Mouse (Mus musculus) T-cell, adult 2 months (primary cell): ENCODE measurements around the gene Elmo1.

ENCODE experiments used
- DNase-seq: peaks from one replicate; pipeline ENCODE4 v3.0.0; 2022; ENCODE audit warnings: low spot score

Gene Elmo1

DNA sequence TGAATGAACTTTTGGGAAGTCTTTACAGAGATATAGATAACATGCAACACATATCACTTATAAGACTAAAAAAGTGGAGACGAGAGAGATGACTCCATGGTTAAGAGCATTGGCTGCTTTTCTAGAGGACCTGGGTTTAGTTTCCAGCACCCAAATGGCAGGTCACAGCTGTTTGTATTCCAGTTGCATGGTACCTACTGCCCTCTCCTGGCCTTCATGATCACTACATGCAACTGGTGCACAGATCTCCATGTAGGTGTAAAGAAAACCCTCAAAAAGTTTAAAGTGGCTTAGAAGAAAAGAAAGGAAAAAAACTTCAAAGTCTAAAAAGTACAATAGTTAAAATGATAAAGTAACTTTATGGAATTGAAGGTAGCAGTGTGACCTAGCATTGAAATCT lies 172.8 kb downstream of the Elmo1 start:
- no peak for DNase-seq

DNA sequence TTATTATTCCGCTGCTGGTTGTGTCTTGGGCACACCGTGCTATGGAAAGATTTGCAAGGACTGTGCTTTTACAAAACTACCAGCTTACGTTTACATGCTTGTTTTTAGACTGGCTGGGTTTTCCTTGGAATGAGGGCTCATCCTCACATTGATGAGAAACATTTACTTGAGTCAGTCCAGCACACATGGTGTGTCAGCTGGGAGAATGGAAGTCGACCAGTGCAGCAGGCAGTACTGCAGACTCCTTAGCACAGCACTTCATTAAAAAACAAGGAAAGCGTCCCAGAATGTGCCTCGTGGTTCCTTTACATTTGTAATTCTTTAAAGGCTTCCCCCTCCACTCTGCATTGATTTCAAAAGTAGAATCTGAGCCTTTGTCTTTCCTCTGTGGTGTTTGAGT lies 179.8 kb downstream of the Elmo1 start:
- DNase-seq = no peak

DNA sequence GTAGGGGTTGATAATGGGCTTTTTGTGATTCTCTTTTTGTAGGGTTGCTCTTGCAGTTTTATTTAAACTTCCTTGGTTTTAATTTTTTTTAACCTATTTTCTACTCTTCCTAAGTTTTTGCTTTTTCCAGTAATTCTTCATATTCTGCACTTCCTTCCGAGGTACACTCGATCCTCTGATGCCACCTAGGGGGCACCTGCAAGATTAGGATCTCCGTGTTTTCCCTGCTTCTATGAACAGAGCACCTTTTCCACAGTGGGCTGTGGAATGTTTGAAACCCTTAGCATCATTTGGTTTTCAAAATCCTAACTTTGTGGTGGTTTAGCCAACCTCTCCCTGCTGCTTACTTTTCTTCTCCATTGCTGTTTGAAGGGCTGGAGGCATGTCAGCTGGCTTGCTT lies 181.4 kb downstream of the Elmo1 start:
- no peak for DNase-seq

DNA sequence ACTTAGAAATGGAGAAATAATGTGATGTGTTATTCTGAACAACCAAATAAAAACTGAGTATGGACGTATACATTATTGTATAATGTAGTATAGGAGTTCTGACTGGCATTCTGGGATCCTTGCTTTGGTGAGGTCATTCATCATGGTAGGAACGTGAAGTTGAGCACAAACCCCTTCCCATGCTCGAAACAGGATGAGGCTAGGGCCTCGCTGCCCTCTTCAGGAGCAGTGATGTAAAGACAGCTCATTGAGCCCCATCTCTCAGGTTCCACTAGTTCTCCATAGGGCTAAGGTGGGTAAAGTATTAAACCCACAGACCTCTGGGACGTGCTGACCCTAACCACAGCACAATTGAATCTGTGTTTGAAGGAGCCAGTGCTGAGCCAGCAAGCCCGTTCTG lies 182.2 kb downstream of the Elmo1 start:
- DNase-seq = no peak

DNA sequence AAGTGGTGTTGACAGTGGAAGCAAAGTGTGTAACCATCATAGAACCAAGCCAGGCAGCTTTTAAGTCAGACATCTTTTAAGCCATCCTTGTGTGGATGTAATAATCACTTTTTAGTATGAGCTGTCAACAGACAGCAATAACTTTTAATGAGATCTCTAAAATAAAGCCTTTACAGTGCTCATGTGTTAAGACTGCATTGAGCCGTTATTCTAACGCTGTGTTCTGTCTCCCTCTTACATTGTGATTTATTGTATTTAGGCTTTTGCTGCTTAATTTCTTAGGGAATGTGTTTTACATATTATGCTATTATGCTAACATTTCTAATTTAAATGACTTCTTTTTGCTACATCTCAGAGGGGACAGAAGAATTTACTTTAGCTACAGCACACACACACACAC lies 189.5 kb downstream of the Elmo1 start:
- no peak for DNase-seq

DNA sequence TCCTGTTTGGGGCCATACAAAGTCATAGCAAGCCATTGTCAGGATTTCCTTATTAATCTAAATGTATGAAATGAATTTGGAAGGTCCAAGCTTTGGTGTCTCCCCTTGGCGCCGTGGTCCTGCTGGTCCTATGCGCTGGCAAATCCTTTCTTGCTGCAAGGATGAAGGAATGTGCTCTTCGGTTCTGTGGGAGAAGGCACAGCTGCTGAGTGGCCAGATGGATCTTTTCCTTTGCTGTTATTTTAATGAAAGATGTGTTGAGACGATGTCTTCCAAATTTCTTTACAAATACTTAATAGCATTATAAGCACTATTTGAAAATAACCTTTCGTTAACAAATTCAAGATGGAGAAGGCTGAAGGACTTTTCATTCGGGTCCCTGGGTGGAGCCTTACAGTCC lies 193.5 kb downstream of the Elmo1 start:
- no peak for DNase-seq

DNA sequence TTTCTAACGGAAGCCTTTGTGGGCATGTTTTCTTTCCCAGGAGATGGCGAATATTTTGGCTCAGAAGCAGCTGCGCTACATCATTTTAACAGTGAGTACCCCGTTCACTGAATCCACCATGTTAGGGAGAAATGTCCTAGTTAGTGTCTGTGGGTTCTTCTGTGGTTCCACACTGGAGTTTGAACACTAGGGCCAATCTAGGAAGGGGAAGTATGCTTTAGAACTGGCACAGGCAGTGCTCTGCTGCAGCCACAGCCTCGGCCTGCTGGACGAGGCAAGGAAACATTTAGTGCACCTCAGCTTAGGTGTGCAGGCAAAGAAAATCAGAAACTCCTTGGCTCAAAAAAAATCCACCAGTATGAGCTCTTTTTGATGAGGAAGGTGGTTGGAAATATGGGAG lies 196.3 kb downstream of the Elmo1 start:
- no peak for DNase-seq

DNA sequence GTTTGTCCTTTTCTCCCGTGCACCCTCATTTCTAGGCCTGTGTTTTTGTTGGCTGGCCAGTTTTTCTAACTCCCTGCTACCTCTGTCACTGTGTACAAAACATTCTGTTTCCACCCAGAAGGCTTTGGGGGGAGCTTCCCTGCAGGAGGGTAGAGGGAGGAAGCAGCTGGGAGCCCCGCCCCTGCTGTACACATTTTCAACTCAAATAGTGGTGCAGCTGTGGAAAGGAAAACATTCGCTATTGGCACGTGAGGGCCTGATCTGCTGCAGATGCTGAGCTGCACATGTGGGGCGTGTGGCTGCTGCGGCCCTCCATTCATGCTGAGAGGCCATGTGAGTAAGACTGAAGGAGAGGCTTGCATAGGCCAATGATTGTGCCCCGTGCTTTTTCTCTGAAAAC lies 198.0 kb downstream of the Elmo1 start:
- no peak for DNase-seq

DNA sequence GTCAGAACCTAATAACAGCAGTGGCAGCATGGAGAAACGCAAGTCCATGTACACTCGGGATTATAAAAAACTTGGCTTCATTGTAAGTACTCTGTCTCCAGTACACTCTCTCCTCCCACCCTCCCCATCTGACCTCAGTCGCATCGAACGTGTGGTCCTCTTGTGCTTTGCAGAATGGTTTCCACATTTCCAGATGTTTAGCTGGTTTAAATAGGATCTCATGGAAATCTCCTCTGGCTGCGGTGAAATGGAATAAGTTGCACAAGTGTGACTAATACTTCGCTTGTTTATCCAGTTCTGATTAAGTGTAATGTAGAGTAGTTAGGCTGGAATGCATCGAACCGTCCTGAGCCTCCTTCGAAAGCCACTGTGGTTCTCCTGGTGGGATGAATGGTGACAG lies 200.0 kb downstream of the Elmo1 start:
- no peak for DNase-seq

DNA sequence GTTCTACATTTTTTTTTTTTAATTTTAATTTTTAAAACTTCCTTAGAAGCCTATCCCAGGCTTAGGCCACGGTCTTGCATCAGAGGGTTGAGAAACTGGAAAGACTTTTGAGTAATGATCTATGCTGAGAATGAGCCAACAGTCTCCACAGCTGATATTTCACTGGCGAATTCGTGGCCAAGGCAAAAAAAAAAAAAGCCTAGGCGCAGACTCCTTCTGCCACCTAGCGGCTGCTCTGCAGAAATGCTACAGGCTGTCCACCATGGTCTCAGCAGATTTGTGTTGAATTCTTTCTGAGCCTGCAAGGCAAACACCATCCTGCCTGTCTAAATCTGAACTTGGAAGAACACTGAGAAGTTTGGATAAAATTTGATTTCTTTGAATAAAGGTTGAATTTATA lies 202.0 kb downstream of the Elmo1 start:
- peak; percentile 28 for DNase-seq

DNA sequence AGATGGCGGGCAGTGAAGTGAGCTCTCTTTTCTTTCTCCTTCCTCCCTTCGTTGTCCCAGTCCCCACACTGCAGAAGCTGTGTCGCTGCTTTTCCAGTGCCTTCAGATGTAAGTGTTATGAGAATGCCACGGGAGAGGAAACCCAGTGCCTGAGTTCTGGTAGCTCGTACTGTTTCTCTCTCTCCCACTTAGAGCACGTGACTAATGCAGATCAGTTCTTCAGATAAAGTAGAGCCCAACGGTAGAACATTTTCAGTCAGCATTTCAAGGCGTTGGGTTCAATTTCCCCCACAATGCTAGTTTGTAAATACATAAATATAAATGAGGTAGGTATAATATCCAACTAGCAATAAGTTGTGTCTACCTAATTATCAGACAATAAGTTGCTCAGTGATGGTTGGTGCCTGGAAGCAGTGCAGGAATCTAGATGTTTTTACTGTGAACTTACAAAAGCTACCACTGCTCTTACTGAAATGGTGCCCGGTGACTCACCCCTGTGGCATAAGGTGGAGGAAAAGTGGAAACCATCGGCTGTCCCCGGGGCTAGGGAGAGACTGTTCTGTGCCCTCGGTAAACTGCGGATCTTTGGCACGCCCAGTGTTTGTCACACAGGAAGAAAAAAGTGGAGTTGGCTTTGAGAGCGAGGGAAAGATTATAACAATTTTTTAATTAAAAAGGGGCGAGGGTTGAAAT lies 205.0 kb downstream of the Elmo1 start:
- DNase-seq = no peak

DNA sequence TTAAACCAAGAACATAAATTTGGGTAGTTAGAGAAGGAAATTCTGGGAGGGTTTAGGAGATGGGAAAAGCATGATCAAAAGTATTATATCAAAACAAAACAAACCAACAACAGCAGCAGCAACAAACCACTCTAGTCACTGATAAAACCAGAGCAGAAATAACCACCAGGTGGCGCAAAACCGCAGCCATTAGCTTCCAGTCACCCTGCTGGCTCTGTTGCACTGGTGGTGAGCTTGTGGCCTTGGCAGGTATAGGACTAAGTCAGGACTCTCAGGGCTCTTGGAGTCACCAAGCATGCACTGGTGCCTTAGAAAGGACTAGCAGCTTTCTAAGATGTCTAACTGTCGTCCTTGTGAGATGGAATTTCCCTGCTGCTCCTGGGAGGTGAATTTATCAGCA lies 207.4 kb downstream of the Elmo1 start:
- peak; percentile 11 for DNase-seq

DNA sequence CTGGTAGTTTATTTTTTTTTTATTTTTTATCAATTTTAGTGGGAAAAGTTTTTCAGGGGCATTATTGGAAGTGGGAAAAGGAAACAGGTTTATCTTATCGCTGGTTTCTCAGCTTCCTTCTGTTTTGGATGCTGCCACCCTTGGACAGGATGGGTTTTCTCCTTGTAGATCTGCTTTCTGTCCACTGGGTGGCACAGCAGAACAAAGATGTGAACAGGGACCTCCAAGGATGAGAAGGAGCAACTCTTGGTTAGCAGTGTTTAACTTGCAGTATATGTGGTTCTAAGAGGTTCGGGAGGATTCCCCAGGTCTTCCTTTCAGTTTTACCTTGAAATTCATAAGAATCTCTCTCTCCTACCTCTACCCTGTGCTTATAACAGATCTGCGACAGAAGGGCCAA lies 209.0 kb downstream of the Elmo1 start:
- no peak for DNase-seq

DNA sequence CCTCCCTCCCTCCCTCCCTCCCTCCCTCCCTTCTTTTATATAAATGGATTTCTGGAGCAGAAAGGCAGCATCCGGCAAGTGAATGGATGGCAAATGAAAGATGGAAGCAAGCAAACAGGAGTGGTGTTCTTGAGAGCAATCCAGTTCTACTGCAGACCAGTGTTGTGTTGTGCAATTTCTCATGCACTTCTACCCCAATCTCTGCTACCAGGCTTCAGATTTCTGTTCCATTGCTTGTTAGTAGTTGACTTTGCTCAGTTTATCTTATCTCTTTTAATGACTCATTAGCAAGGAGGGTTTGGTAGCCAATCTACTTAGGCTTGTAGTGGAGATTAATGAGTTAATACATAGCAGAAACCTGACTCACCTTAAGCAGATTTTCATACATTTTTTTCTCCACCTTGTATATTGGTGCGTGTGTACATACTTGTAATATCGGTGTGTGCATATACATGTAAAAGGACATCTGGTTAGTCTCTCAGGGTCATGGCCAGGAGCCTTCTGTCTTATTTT lies 209.7 kb downstream of the Elmo1 start:
- no peak for DNase-seq

DNA sequence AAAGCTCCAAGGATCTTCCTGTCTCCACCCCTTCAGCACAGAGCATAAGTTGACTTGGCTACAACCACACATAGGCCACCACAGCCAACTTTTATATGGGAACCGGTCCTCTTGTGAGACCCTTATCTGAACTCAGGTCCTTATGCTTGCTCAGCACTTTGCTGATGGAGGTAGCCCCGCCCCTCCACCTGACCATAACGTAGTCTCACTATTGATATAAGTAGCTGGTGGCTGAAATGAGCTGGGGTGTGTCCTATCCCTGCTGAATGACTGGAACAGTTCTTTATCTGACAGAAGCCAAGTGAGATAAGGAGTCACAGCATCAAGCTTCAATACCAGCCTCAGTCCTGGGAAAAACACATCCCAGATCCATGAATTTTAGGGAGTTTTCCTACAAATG lies 210.2 kb downstream of the Elmo1 start:
- DNase-seq = no peak

DNA sequence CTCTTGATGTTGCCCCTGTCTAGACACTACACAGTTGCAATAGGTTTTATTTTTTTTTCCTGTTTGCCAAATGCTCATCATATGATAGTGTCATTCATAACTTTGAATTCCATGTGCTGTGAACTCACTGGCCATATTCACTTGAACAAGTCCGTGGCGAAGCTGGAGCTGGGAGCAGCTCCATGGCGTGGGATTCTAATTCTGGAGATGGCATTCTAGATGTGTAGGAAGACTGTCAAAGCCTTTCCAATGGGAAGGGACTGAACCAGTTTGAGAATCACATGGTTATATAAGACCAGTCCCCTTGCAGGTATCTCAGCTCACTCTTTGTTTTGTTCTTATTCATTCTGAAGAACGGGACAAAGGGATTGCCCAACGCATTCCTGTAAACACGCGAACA lies 211.4 kb downstream of the Elmo1 start:
- no peak for DNase-seq

DNA sequence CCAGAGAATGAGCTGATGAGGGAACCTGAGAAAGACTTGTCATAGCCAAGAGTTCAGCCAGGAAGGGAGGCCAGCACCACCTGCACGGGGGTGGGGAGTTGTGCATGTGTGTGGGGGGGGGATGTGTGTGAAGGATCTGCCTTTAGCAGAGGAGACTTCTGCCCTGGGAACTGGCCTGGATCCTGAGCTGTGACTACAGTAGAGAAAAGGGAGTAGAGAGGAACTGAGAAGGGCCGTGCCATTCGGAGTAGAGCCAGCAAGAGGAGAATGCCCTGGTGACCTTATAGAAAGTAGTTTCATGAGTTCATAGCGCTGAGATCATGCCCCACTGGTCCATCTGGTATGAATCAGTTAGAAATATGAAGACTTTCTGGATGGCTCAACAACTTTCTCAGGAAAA lies 215.2 kb downstream of the Elmo1 start:
- DNase-seq = no peak

DNA sequence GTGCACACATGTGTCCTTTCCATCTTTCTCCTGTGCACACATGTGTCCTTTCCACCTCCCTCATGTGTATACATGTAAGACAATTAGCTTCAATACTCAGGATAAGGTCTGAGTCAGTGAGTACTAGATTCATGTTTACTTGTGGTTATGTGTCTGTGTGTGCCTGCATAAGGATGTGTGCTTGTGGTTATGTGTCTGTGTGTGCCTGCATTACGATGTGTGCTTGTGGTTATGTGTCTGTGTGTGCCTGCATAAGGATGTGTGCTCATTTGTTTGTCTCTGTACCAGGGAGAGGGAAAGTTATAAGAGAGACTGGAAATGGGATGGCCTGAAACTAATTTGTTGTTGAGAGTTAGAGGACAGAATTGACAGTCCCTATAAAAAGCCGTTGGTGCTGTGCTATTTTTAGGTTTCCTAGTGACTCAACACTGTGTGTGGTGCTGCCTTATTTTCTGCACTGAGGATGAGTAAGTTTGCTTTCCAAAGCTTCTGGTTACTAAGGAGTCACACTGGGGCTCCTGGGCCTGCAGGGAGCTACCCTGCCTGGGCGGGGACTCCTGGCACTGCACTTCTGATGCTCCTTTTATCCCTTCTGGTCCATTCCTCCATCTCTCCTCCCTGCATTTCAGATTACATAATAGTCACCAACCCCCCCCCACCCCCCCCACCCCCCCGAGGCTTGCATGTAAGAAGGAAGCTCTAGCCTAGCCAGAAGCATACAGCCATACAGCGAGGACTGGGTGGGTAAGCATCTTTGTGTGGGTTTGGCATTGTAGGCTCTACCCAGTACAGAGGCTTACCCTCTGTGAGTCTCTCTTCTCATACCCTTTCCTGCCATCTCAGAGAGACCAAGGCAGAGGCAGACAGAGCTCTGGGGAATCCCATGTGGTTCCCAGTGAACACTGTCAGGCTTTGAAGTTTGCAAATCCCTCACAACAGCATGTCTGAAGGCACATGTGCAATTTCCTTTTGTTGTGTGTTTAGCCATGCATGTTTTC lies 216.1 kb downstream of the Elmo1 start:
- no peak for DNase-seq

DNA sequence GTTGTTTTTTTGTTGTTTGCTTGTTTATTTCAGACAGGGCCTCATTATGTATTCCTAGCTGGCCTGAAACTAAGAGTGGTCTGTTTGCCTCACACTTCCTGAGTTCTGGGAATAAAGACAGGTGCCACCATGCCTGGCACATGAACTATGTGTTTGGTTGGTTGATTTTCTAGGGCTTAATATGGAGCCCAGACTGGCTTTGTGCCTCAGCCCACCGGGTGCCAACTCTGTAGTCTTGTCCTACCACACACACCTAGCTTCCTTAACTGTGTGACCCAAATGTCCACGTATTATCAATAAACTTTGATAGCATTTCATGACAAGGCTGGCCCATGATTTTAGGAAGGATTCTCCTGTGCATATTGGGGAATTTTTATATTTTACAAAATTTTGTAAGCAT lies 217.0 kb downstream of the Elmo1 start:
- DNase-seq = no peak

DNA sequence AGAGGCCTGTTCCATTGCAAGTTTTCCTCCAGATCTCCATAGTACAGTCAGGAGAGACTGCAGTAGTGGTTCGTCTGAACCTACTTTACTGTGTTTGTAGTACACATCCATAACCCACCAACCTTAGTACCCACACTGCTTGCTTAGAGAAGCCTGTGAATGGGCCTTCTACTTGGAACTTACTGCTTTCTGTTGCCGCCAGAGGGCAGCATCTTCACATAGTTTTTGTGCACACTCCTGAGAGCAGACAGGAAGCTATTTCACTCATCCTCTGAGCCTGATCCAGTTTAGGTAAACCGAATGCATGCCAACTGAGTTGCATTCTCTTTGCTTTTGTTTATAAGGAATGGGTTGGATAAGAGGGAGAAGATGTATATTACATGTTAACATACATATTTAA lies 221.2 kb downstream of the Elmo1 start:
- DNase-seq = peak; percentile 64

DNA sequence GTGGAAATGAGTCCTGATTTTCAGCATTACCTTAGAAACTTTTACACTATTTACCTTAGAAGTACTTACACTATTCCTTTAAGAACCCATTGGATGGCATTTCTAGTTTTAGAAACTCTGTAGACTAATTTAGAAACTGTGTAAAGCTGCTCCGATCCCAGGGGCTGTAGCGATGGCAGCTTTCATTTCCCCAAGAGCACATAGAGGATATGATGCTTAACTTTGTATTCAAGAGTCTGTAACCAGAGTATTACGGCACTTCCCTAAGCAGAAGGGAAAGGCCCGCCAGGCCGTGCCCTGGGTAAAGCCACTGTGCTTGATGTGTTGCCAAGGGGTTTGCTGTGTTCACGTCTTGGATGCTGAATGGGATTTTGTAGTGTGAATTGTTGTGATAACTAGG lies 222.9 kb downstream of the Elmo1 start:
- no peak for DNase-seq

DNA sequence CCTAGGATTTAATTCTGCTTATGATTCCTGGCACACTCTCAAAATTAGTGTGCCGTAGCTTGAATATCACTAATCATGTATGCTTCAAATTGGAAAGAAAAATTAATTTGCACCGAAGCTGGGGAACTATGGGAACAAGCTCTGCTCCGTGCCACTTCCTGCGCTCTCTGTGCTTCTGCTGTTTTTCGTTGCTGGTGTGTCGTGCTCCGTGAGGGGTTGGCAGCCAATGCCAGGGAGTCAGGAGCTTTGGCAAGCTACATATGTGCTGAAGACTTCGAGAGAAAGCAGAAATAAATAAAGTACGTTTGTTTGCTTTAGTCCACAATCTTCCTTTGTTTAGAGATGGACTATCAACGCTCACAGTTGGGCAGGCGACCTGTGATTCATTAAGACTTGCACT lies 225.7 kb downstream of the Elmo1 start:
- no peak for DNase-seq

DNA sequence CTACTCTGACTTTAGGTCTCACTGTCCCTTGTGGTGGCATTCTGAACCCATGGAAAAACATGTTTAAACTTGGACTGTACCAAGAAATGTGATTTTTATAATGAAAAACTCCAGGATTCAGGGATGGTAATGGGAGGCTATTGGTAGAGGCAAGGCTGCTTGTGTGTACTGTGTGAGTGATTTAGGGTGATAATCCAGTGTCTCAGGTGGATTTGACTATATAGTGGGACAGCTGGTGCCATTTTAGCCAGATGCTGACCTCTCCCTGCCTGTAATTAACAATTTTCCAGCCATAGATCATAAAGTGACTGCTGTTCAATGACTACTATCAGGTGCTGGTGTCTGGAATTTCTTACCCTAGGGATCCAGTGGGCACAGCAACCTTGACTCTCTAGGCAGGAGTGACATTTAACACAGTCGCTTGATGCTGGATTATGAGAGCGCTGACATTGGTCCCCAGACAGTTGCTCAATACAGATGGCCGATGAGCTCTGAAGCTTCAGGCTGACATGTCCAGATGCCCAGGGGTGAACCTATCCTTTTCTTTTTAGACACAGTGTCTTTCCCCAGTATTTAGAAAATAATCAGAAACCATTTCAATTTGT lies 228.3 kb downstream of the Elmo1 start:
- DNase-seq = no peak
